Mouse (Mus musculus): ENCODE results near the gene 1700023F06Rik. TPM values are rescaled to one million over a fixed set of nuclear protein-coding genes. Genes with fewer than 3 reads are reported as not detected.
A peak's percentile ranks its signal among the peaks of the same experiment; 100 is the strongest.

Gene 1700023F06Rik
- total and polyA plus RNA-seq, 2 experiments, result not detected

GRCm38 (mm10) chr11:103221437-103221836 is 13.1 kb upstream of the 1700023F06Rik start:
- H3K36me3 ChIP-seq (ENCODE audit: control insufficient read depth, insufficient read depth, low read length), result no peaks in the 10 kb centered on the region; the same call in 1 of the 2 replicates
- H3K4me3 ChIP-seq (ENCODE audit: insufficient read depth, low read depth, low read length), result no peak overlapping the region
- no peaks in the 10 kb centered on the region for H3K27me3 ChIP-seq (ENCODE audit: control insufficient read depth, insufficient read depth, low read length)
- no peak for TF ChIP-seq CTCF (IDR thresholded peaks at IDR 0.05; ENCODE audit: low read depth, low read length)
- no peak for TF ChIP-seq POLR2A (IDR thresholded peaks at IDR 0.05; ENCODE audit: extremely low read depth, insufficient read depth, low read length)
- no peak overlapping the region for H3K9ac ChIP-seq (ENCODE audit: low read depth, low read length)
- no peaks in the 10 kb centered on the region for H3K79me2 ChIP-seq (ENCODE audit: control insufficient read depth, insufficient read depth, low read length)
- H3K27ac ChIP-seq (replicated peaks; ENCODE audit: insufficient read depth, low read depth, low read length), result no peak overlapping the region
- DNase-seq (ENCODE audit: extremely low read depth, low read depth, low spot score), result no peak
- WGBS, result 90% methylated on average over 6 of the region's 6 CpGs
- peaks cover 8% of the 10 kb centered on the region; the same call in 1 of the 2 replicates for H3K4me1 ChIP-seq (ENCODE audit: control insufficient read depth, insufficient read depth, low read length)

GRCm38 (mm10) chr11:103219995-103220394 is 11.6 kb upstream of the 1700023F06Rik start:
- Histone ChIP-seq H3K4me1 (ENCODE audit: control insufficient read depth, insufficient read depth, low read length) (peaks cover 8% of the 10 kb centered on the region; the same call in 1 of the 2 replicates), H3K4me3 (ENCODE audit: insufficient read depth, low read depth, low read length) (no peak overlapping the region), H3K9ac (ENCODE audit: low read depth, low read length) (no peak overlapping the region), H3K27ac (replicated peaks; ENCODE audit: insufficient read depth, low read depth, low read length) (no peak overlapping the region), H3K36me3 (ENCODE audit: control insufficient read depth, insufficient read depth, low read length) (no peaks in the 10 kb centered on the region; the same call in 1 of the 2 replicates), H3K27me3 (ENCODE audit: control insufficient read depth, insufficient read depth, low read length) (no peaks in the 10 kb centered on the region), H3K79me2 (ENCODE audit: control insufficient read depth, insufficient read depth, low read length) (no peaks in the 10 kb centered on the region)
- 90% methylated on average over 4 of the region's 4 CpGs for WGBS
- no peak for DNase-seq (ENCODE audit: extremely low read depth, low read depth, low spot score)
- TF ChIP-seq POLR2A (IDR thresholded peaks at IDR 0.05; ENCODE audit: extremely low read depth, insufficient read depth, low read length) (no peak), CTCF (IDR thresholded peaks at IDR 0.05; ENCODE audit: low read depth, low read length) (no peak)

- TF ChIP-seq POLR2A (IDR thresholded peaks at IDR 0.05; ENCODE audit: extremely low read depth, insufficient read depth, low read length) (no peak), CTCF (IDR thresholded peaks at IDR 0.05; ENCODE audit: low read depth, low read length) (no peak)
- no peaks in the 10 kb centered on the region for H3K79me2 ChIP-seq (ENCODE audit: control insufficient read depth, insufficient read depth, low read length)
- DNase-seq (ENCODE audit: extremely low read depth, low read depth, low spot score), result no peak
- WGBS, result 94% methylated on average over 5 of the region's 5 CpGs
- H3K9ac ChIP-seq (ENCODE audit: low read depth, low read length), result no peak overlapping the region
- no peaks in the 10 kb centered on the region for H3K27me3 ChIP-seq (ENCODE audit: control insufficient read depth, insufficient read depth, low read length)
- H3K36me3 ChIP-seq (ENCODE audit: control insufficient read depth, insufficient read depth, low read length), result no peaks in the 10 kb centered on the region
- no peak overlapping the region for H3K4me3 ChIP-seq (ENCODE audit: insufficient read depth, low read depth, low read length)
- H3K4me1 ChIP-seq (ENCODE audit: control insufficient read depth, insufficient read depth, low read length), result peaks cover 8% of the 10 kb centered on the region; the same call in 1 of the 2 replicates
- no peak overlapping the region for H3K27ac ChIP-seq (replicated peaks; ENCODE audit: insufficient read depth, low read depth, low read length)
These were observed 10.9 kb upstream of the 1700023F06Rik start for GRCm38 (mm10) chr11:103219259-103219658.

- Histone ChIP-seq H3K27me3 (ENCODE audit: control insufficient read depth, insufficient read depth, low read length) (0 out of 2 replicates have a peak, but pooled peaks cover 3% of the 10 kb centered on the region), H3K9ac (ENCODE audit: low read depth, low read length) (no peak overlapping the region; the same call in 1 of the 2 replicates), H3K4me1 (ENCODE audit: control insufficient read depth, insufficient read depth, low read length) (peaks cover 8% of the 10 kb centered on the region; the same call in 1 of the 2 replicates), H3K27ac (replicated peaks; ENCODE audit: insufficient read depth, low read depth, low read length) (no peak overlapping the region), H3K4me3 (ENCODE audit: insufficient read depth, low read depth, low read length) (peak overlapping the region; percentile 50; the same call in 1 of the 2 replicates), H3K79me2 (ENCODE audit: control insufficient read depth, insufficient read depth, low read length) (no peaks in the 10 kb centered on the region), H3K36me3 (ENCODE audit: control insufficient read depth, insufficient read depth, low read length) (no peaks in the 10 kb centered on the region)
- no peak for TF ChIP-seq CTCF (IDR thresholded peaks at IDR 0.05; ENCODE audit: low read depth, low read length)
- no peak for TF ChIP-seq POLR2A (IDR thresholded peaks at IDR 0.05; ENCODE audit: extremely low read depth, insufficient read depth, low read length)
- DNase-seq (ENCODE audit: extremely low read depth, low read depth, low spot score), result no peak
- 47% methylated on average over 6 of the region's 6 CpGs for WGBS
These were observed 10.2 kb upstream of the 1700023F06Rik start for GRCm38 (mm10) chr11:103218517-103218901.

- no peak for DNase-seq (ENCODE audit: extremely low read depth, low read depth, low spot score)
- H3K36me3 ChIP-seq (ENCODE audit: control insufficient read depth, insufficient read depth, low read length), result no peaks in the 10 kb centered on the region
- no peaks in the 10 kb centered on the region for H3K79me2 ChIP-seq (ENCODE audit: control insufficient read depth, insufficient read depth, low read length)
- H3K27me3 ChIP-seq (ENCODE audit: control insufficient read depth, insufficient read depth, low read length), result 0 out of 2 replicates have a peak, but pooled peaks cover 3% of the 10 kb centered on the region
- TF ChIP-seq CTCF (IDR thresholded peaks at IDR 0.05; ENCODE audit: low read depth, low read length) (no peak), POLR2A (IDR thresholded peaks at IDR 0.05; ENCODE audit: extremely low read depth, insufficient read depth, low read length) (no peak)
- H3K4me1 ChIP-seq (ENCODE audit: control insufficient read depth, insufficient read depth, low read length), result peaks cover 8% of the 10 kb centered on the region; the same call in 1 of the 2 replicates
- H3K4me3 ChIP-seq (ENCODE audit: insufficient read depth, low read depth, low read length), result peak within 1 kb of the TSS; percentile 50
- peak within 1 kb of the TSS; percentile 60 for H3K9ac ChIP-seq (ENCODE audit: low read depth, low read length)
- H3K27ac ChIP-seq (replicated peaks; ENCODE audit: insufficient read depth, low read depth, low read length), result no peak within 1 kb of the TSS
- 2% methylated on average over 45 of the region's 45 CpGs for WGBS
These were observed 9.6 kb upstream of the 1700023F06Rik start, which contains the start of gene Spata32 for GRCm38 (mm10) chr11:103217790-103218516. TSS of gene Spata32 (minus strand) at chr11:103218432.

GRCm38 (mm10) chr11:103215355-103215754 is 7.0 kb upstream of the 1700023F06Rik start:
- 0 out of 2 replicates have a peak, but pooled peaks cover 3% of the 10 kb centered on the region for H3K27me3 ChIP-seq (ENCODE audit: control insufficient read depth, insufficient read depth, low read length)
- H3K9ac ChIP-seq (ENCODE audit: low read depth, low read length), result no peak overlapping the region
- no peak overlapping the region for H3K4me3 ChIP-seq (ENCODE audit: insufficient read depth, low read depth, low read length)
- peaks cover 8% of the 10 kb centered on the region; the same call in 1 of the 2 replicates for H3K4me1 ChIP-seq (ENCODE audit: control insufficient read depth, insufficient read depth, low read length)
- WGBS, result 71% methylated on average over 1 of the region's 1 CpGs
- no peaks in the 10 kb centered on the region for H3K36me3 ChIP-seq (ENCODE audit: control insufficient read depth, insufficient read depth, low read length)
- no peak for TF ChIP-seq CTCF (IDR thresholded peaks at IDR 0.05; ENCODE audit: low read depth, low read length)
- TF ChIP-seq POLR2A (IDR thresholded peaks at IDR 0.05; ENCODE audit: extremely low read depth, insufficient read depth, low read length), result no peak
- no peak for DNase-seq (ENCODE audit: extremely low read depth, low read depth, low spot score)
- no peaks in the 10 kb centered on the region for H3K79me2 ChIP-seq (ENCODE audit: control insufficient read depth, insufficient read depth, low read length)
- H3K27ac ChIP-seq (replicated peaks; ENCODE audit: insufficient read depth, low read depth, low read length), result no peak overlapping the region
